Mouse (Mus musculus) midbrain, embryonic 14.5 days (tissue): ENCODE measurements around the gene Cd2bp2. TPM values are rescaled to one million over a fixed set of nuclear protein-coding genes. Genes with fewer than 3 reads are reported as not detected.

Experiments used
- ATAC-seq: fragments of 200-750 bp; cut with Nextera tagmentation; 2 replicates; pipeline ENCODE4 v1.8.0; 2017; ENCODE audit warnings: moderate number of reproducible peaks, moderate library complexity; ENCODE audit not compliant: low FRiP score, low TSS enrichment
- DNase-seq: peaks from one replicate; pipeline ENCODE4 v3.0.0-alpha.2; 2015
- H3K27ac ChIP-seq: fragments of 300-500 bp; sonication (generic); replicated peaks from 2 replicates; pipeline ENCODE4 v1.5.1; 2014; ENCODE audit warnings: mild to moderate bottlenecking, low read depth, low read length, moderate library complexity
- H3K27me3 ChIP-seq: fragments of 300-500 bp; sonication (generic); 2 replicates; pipeline ENCODE4 v1.6.1; 2014; ENCODE audit warnings: low read length, control low read depth, mixed read lengths; ENCODE audit not compliant: control insufficient read depth, insufficient read depth
- H3K36me3 ChIP-seq: fragments of 300-500 bp; sonication (generic); 2 replicates; pipeline ENCODE4 v1.6.1; 2014; ENCODE audit warnings: low read length, control low read depth; ENCODE audit not compliant: control insufficient read depth, insufficient read depth
- H3K4me1 ChIP-seq: fragments of 300-500 bp; sonication (generic); 2 replicates; pipeline ENCODE4 v1.6.1; 2014; ENCODE audit warnings: mild to moderate bottlenecking, antibody characterized with exemption, low read length, control low read depth; ENCODE audit not compliant: control insufficient read depth, insufficient read depth
- H3K4me2 ChIP-seq: fragments of 300-500 bp; sonication (generic); 2 replicates; pipeline ENCODE4 v1.6.1; 2014; ENCODE audit warnings: mild to moderate bottlenecking, low read length, moderate library complexity
- H3K4me3 ChIP-seq: fragments of 300-500 bp; sonication (generic); replicated peaks from 2 replicates; pipeline ENCODE4 v1.5.1; 2014; ENCODE audit warnings: low read depth, low read length
- H3K9ac ChIP-seq: fragments of 300-500 bp; sonication (generic); replicated peaks from 2 replicates; pipeline ENCODE4 v1.6.1; 2014; ENCODE audit warnings: mild to moderate bottlenecking, low read length, moderate library complexity
- H3K9me3 ChIP-seq: fragments of 300-500 bp; sonication (generic); 2 replicates; pipeline ENCODE4 v1.6.1; 2016; ENCODE audit warnings: low read length, control low read depth, mixed read lengths; ENCODE audit not compliant: control insufficient read depth
- WGBS: fragments of 180-500 bp; shearing (Covaris S2); extraction: QIAGEN DNeasy Blood & Tissue Kit; methylation state at CpG from one replicate; pipeline ENCODE4 v1.1.7; 2014; 5-methylcytosine and 5-hydroxymethylcytosine counted together
- polyA plus RNA-seq: library from polyadenylated mRNA; unstranded; fragments of >200 nt; fragmentation: Nextera tagmentation; extraction: Ambion mirVana; gene quantifications from 2 replicates; pipeline ENCODE4 v1.2.1, GENCODE M21; 2014

Cd2bp2 gene
- polyA plus RNA-seq, 1 experiment from 2014 or later: 81.1 TPM

- Histone ChIP-seq H3K9me3 (no peaks in the 10 kb centered on the region), H3K36me3 (no peaks in the 10 kb centered on the region), H3K9ac (no peak overlapping the region), H3K27ac (no peak overlapping the region), H3K4me3 (no peak overlapping the region), H3K27me3 (no peaks in the 10 kb centered on the region), H3K4me2 (no peak overlapping the region), H3K4me1 (no peaks in the 10 kb centered on the region)
- 99% methylated on average over 3 of the region's 3 CpGs for WGBS
- ATAC-seq (no peak), DNase-seq (no peak)
Observed at GRCm38 (mm10) chr7:127223106-127223505, 27.3 kb upstream of the Cd2bp2 start.

GRCm38 (mm10) chr7:127220440-127220839 lies 24.6 kb upstream of the Cd2bp2 start:
- Histone ChIP-seq H3K4me1 (no peaks in the 10 kb centered on the region), H3K27me3 (no peaks in the 10 kb centered on the region), H3K36me3 (no peaks in the 10 kb centered on the region), H3K9me3 (no peaks in the 10 kb centered on the region), H3K9ac (no peak overlapping the region), H3K4me3 (no peak overlapping the region), H3K27ac (no peak overlapping the region), H3K4me2 (no peak overlapping the region)
- DNase-seq: no peak
- 88% methylated on average over 6 of the region's 6 CpGs for WGBS
- no peak for ATAC-seq

- H3K27ac ChIP-seq: no peak overlapping the region
- ATAC-seq (no peak), DNase-seq (no peak)
- WGBS: 94% methylated on average over 4 of the region's 4 CpGs
- H3K36me3 ChIP-seq: no peaks in the 10 kb centered on the region
- no peaks in the 10 kb centered on the region for H3K9me3 ChIP-seq
- no peak overlapping the region for H3K9ac ChIP-seq
- no peaks in the 10 kb centered on the region for H3K4me1 ChIP-seq
- no peak overlapping the region for H3K4me2 ChIP-seq
- no peak overlapping the region for H3K4me3 ChIP-seq
- H3K27me3 ChIP-seq: no peaks in the 10 kb centered on the region; the same call in 1 of the 2 replicates
Observed at GRCm38 (mm10) chr7:127218670-127219069, 22.8 kb upstream of the Cd2bp2 start.

- Histone ChIP-seq H3K27ac (no peak overlapping the region), H3K9ac (no peak overlapping the region), H3K27me3 (no peaks in the 10 kb centered on the region; the same call in 1 of the 2 replicates), H3K4me1 (no peaks in the 10 kb centered on the region), H3K9me3 (no peaks in the 10 kb centered on the region), H3K4me2 (no peak overlapping the region), H3K36me3 (no peaks in the 10 kb centered on the region), H3K4me3 (no peak overlapping the region)
- no peak for ATAC-seq
- no peak for DNase-seq
- WGBS: 85% methylated on average over 10 of the region's 10 CpGs
Observed at GRCm38 (mm10) chr7:127217901-127218642, 22.2 kb upstream of the Cd2bp2 start.

- Histone ChIP-seq H3K9me3 (no peaks in the 10 kb centered on the region), H3K9ac (no peak overlapping the region), H3K36me3 (no peaks in the 10 kb centered on the region), H3K4me2 (no peak overlapping the region), H3K27ac (no peak overlapping the region), H3K27me3 (no peaks in the 10 kb centered on the region; the same call in 1 of the 2 replicates), H3K4me1 (no peaks in the 10 kb centered on the region), H3K4me3 (no peak overlapping the region)
- DNase-seq (no peak), ATAC-seq (no peak)
- WGBS: 91% methylated on average over 6 of the region's 6 CpGs
Observed at GRCm38 (mm10) chr7:127217475-127217874, 21.6 kb upstream of the Cd2bp2 start.

GRCm38 (mm10) chr7:127216307-127216706 lies 20.5 kb upstream of the Cd2bp2 start:
- H3K4me1 ChIP-seq: no peaks in the 10 kb centered on the region
- DNase-seq: no peak
- no peaks in the 10 kb centered on the region; the same call in 1 of the 2 replicates for H3K27me3 ChIP-seq
- H3K36me3 ChIP-seq: no peaks in the 10 kb centered on the region
- H3K9ac ChIP-seq: no peak overlapping the region
- no peaks in the 10 kb centered on the region for H3K9me3 ChIP-seq
- H3K4me2 ChIP-seq: no peak overlapping the region
- no peak overlapping the region for H3K4me3 ChIP-seq
- no peak for ATAC-seq
- no peak overlapping the region for H3K27ac ChIP-seq
- 93% methylated on average over 5 of the region's 5 CpGs for WGBS

GRCm38 (mm10) chr7:127214981-127215871 lies 19.4 kb upstream of the Cd2bp2 start:
- Histone ChIP-seq H3K9ac (no peak overlapping the region), H3K27ac (no peak overlapping the region), H3K4me2 (peak overlapping the region; percentile 40), H3K9me3 (no peaks in the 10 kb centered on the region), H3K36me3 (no peaks in the 10 kb centered on the region), H3K4me3 (0 out of 2 replicates have a peak overlapping the region, but pooled peaks have one; percentile 8), H3K27me3 (no peaks in the 10 kb centered on the region; the same call in 1 of the 2 replicates), H3K4me1 (no peaks in the 10 kb centered on the region)
- 27% methylated on average over 33 of the region's 33 CpGs for WGBS
- ATAC-seq (no peak), DNase-seq (peak; percentile 86)

- DNase-seq (no peak), ATAC-seq (no peak)
- no peaks in the 10 kb centered on the region; the same call in 1 of the 2 replicates for H3K27me3 ChIP-seq
- H3K36me3 ChIP-seq: no peaks in the 10 kb centered on the region
- no peak overlapping the region for H3K9ac ChIP-seq
- WGBS: 31% methylated on average over 21 of the region's 21 CpGs
- H3K4me2 ChIP-seq: peak overlapping the region; percentile 40; the same call in 1 of the 2 replicates
- H3K27ac ChIP-seq: no peak overlapping the region
- H3K4me3 ChIP-seq: no peak overlapping the region
- no peaks in the 10 kb centered on the region for H3K9me3 ChIP-seq
- H3K4me1 ChIP-seq: peaks cover 4% of the 10 kb centered on the region
Observed at GRCm38 (mm10) chr7:127214521-127214920, 18.7 kb upstream of the Cd2bp2 start.
